Mouse (Mus musculus) E14TG2a.4 (cell line): ENCODE measurements around the gene Mvd.

Experiments used
- CTCF ChIP-seq: conservative IDR thresholded peaks from 2 replicates; pipeline ENCODE4 v1.5.1; 2014; ENCODE audit warnings: low read length
- NANOG ChIP-seq: IDR thresholded peaks from 2 replicates; pipeline ENCODE4 v1.6.1; 2014; ENCODE audit warnings: borderline replicate concordance, low read length, mixed read lengths
- POU5F1 ChIP-seq: IDR thresholded peaks from 2 replicates; pipeline ENCODE4 v1.6.1; 2014; ENCODE audit warnings: low read length, borderline replicate concordance

DNA sequence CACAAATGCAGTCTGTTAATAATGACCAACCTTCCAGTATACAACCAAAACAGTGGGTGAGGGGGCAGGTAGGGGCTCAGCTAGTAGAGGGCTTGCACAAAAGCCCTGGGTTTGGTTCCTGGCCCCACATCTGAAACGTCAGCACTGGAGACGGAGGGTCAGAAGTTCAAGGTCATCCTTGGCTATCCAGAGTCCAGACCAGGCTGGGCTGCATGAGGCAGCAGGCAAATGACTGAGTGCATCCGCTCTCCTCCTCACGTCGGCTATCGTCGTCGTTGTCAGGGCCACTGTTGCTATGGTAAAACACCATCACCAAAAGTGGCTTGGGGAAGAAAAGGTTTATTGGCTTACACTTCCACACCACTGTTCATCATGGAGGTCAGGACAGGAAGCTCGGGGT is 28.9 kb downstream of the Mvd start:
- TF ChIP-seq CTCF (no peak), NANOG (no peak), POU5F1 (no peak)
